Mouse (Mus musculus) stomach, postnatal 0 days (tissue): ENCODE measurements around the gene Ppp1ca. TPM values are rescaled to one million over a fixed set of nuclear protein-coding genes. Genes with fewer than 3 reads are reported as not detected.
A peak's percentile ranks its signal among the peaks of the same experiment; 100 is the strongest.

Experiments
- ATAC-seq: fragments of 200-750 bp; cut with Nextera tagmentation; 2 replicates; pipeline ENCODE4 v1.8.0; 2017; ENCODE audit not compliant: low FRiP score, low TSS enrichment
- DNase-seq: peaks from one replicate; pipeline ENCODE4 v3.0.0-alpha.2; 2016; ENCODE audit warnings: low spot score
- H3K27ac ChIP-seq: fragments of 300-500 bp; sonication (generic); replicated peaks from 2 replicates; pipeline ENCODE4 v1.5.1; 2014; ENCODE audit warnings: mild to moderate bottlenecking, control low read depth
- H3K27me3 ChIP-seq: fragments of 300-500 bp; sonication (generic); 2 replicates; pipeline ENCODE4 v1.6.1; 2014; ENCODE audit warnings: low read length; ENCODE audit not compliant: control insufficient read depth, insufficient read depth
- H3K36me3 ChIP-seq: fragments of 300-500 bp; sonication (generic); 2 replicates; pipeline ENCODE4 v1.6.1; 2014; ENCODE audit warnings: low read length, mixed read lengths; ENCODE audit not compliant: control insufficient read depth, insufficient read depth
- H3K4me1 ChIP-seq: fragments of 300-500 bp; sonication (generic); replicated peaks from 2 replicates; pipeline ENCODE4 v1.6.1; 2014; ENCODE audit warnings: antibody characterized with exemption; ENCODE audit not compliant: control insufficient read depth, insufficient read depth
- H3K4me2 ChIP-seq: fragments of 300-500 bp; sonication (generic); replicated peaks from 2 replicates; pipeline ENCODE4 v1.6.1; 2014; ENCODE audit warnings: low read depth, mild to moderate bottlenecking, control low read depth, moderate library complexity
- H3K4me3 ChIP-seq: fragments of 300-500 bp; sonication (generic); 2 replicates; pipeline ENCODE4 v1.5.1; 2014; ENCODE audit warnings: low read depth, low read length, control low read depth
- H3K9ac ChIP-seq: fragments of 300-500 bp; sonication (generic); 2 replicates; pipeline ENCODE4 v1.6.1; 2014; ENCODE audit warnings: mild to moderate bottlenecking, low read length, control low read depth, mixed read lengths
- H3K9me3 ChIP-seq: fragments of 300-500 bp; sonication (generic); 2 replicates; pipeline ENCODE4 v1.6.1; 2016; ENCODE audit warnings: low read length; ENCODE audit not compliant: control insufficient read depth
- CTCF ChIP-seq: IDR thresholded peaks from 2 replicates; pipeline ENCODE4 v1.5.1; 2016; ENCODE audit warnings: antibody characterized with exemption, low read depth, mild to moderate bottlenecking, moderate library complexity
- EP300 ChIP-seq: optimal IDR thresholded peaks from 2 replicates; pipeline ENCODE3; 2016; ENCODE audit warnings: antibody characterized with exemption
- WGBS: fragments of 180-500 bp; shearing (Covaris S2); extraction: QIAGEN DNeasy Blood & Tissue Kit; methylation state at CpG from one replicate; pipeline ENCODE4 v1.1.7; 2014; 5-methylcytosine and 5-hydroxymethylcytosine counted together
- polyA plus RNA-seq: library from polyadenylated mRNA; unstranded; fragments of >200 nt; fragmentation: Nextera tagmentation; extraction: Ambion mirVana; gene quantifications from 2 replicates; pipeline ENCODE4 v1.2.1, GENCODE M21; 2015

The Ppp1ca gene
- polyA plus RNA-seq, 1 experiment from 2014 or later = 497 TPM

- DNase-seq (no peak), ATAC-seq (no peak)
- H3K27me3 ChIP-seq = no peaks in the 10 kb centered on the region; the same call in 1 of the 2 replicates
- no peaks in the 10 kb centered on the region for H3K36me3 ChIP-seq
- WGBS = 30% methylated on average over 7 of the region's 7 CpGs
- H3K27ac ChIP-seq = peak overlapping the region; percentile 65; the same call in 1 of the 2 replicates
- TF ChIP-seq CTCF = no peak
- no peak for TF ChIP-seq EP300
- peak overlapping the region; percentile 92 for H3K4me2 ChIP-seq
- peak overlapping the region; percentile 54 for H3K4me3 ChIP-seq
- H3K4me1 ChIP-seq = peaks cover 4% of the 10 kb centered on the region
- no peaks in the 10 kb centered on the region for H3K9me3 ChIP-seq
- peak overlapping the region; percentile 70 for H3K9ac ChIP-seq
These were observed 10.3 kb downstream of the Ppp1ca start for GRCm38 (mm10) chr19:4202149-4202548.

- 69% methylated on average over 3 of the region's 3 CpGs for WGBS
- TF ChIP-seq EP300 = no peak
- peak; percentile 17; the same call in 1 of the 2 replicates for TF ChIP-seq CTCF
- Histone ChIP-seq H3K27ac (no peak overlapping the region), H3K4me3 (no peak overlapping the region), H3K27me3 (no peaks in the 10 kb centered on the region; the same call in 1 of the 2 replicates), H3K36me3 (no peaks in the 10 kb centered on the region), H3K9me3 (no peaks in the 10 kb centered on the region), H3K4me2 (no peak overlapping the region), H3K4me1 (peaks cover 4% of the 10 kb centered on the region), H3K9ac (no peak overlapping the region)
- ATAC-seq (no peak), DNase-seq (no peak)
These were observed 11.3 kb downstream of the Ppp1ca start for GRCm38 (mm10) chr19:4203148-4203547.

- WGBS = 64% methylated on average over 13 of the region's 13 CpGs
- Histone ChIP-seq H3K9me3 (no peaks in the 10 kb centered on the region), H3K27me3 (no peaks in the 10 kb centered on the region; the same call in 1 of the 2 replicates), H3K27ac (no peak overlapping the region), H3K4me1 (peaks cover 4% of the 10 kb centered on the region), H3K4me3 (no peak overlapping the region), H3K36me3 (no peaks in the 10 kb centered on the region), H3K9ac (no peak overlapping the region), H3K4me2 (no peak overlapping the region)
- DNase-seq (no peak), ATAC-seq (no peak)
- TF ChIP-seq CTCF = no peak
These were observed 11.9 kb downstream of the Ppp1ca start for GRCm38 (mm10) chr19:4203604-4204326.

- Histone ChIP-seq H3K36me3 (no peaks in the 10 kb centered on the region), H3K4me3 (no peak overlapping the region), H3K4me2 (no peak overlapping the region), H3K4me1 (peaks cover 4% of the 10 kb centered on the region), H3K9ac (no peak overlapping the region), H3K27ac (no peak overlapping the region), H3K27me3 (no peaks in the 10 kb centered on the region; the same call in 1 of the 2 replicates), H3K9me3 (no peaks in the 10 kb centered on the region)
- TF ChIP-seq CTCF (peak; percentile 38), EP300 (no peak)
- DNase-seq = no peak
- ATAC-seq = no peak
- 51% methylated on average over 4 of the region's 4 CpGs for WGBS
These were observed 13.0 kb downstream of the Ppp1ca start for GRCm38 (mm10) chr19:4204889-4205288.

- ATAC-seq = peak; percentile 69; the same call in 1 of the 2 replicates
- Histone ChIP-seq H3K9me3 (no peaks in the 10 kb centered on the region), H3K4me3 (no peak overlapping the region), H3K27ac (no peak overlapping the region), H3K27me3 (no peaks in the 10 kb centered on the region; the same call in 1 of the 2 replicates), H3K9ac (no peak overlapping the region), H3K4me2 (no peak overlapping the region), H3K4me1 (no peaks in the 10 kb centered on the region), H3K36me3 (no peaks in the 10 kb centered on the region)
- WGBS = 0% methylated on average over 2 of the region's 2 CpGs
- peak; percentile 85 for DNase-seq
- TF ChIP-seq CTCF (peak; percentile 99), EP300 (no peak)
These were observed 15.1 kb downstream of the Ppp1ca start for GRCm38 (mm10) chr19:4206971-4207370.

GRCm38 (mm10) chr19:4208563-4208962 is 16.7 kb downstream of the Ppp1ca start:
- Histone ChIP-seq H3K9ac (no peak overlapping the region), H3K4me2 (no peak overlapping the region), H3K4me1 (no peaks in the 10 kb centered on the region; the same call in 1 of the 2 replicates), H3K27me3 (no peaks in the 10 kb centered on the region; the same call in 1 of the 2 replicates), H3K27ac (no peak overlapping the region), H3K36me3 (no peaks in the 10 kb centered on the region), H3K9me3 (no peaks in the 10 kb centered on the region), H3K4me3 (no peak overlapping the region)
- ATAC-seq (0 out of 2 replicates have a peak, but pooled peaks have one; percentile 4), DNase-seq (no peak)
- TF ChIP-seq CTCF (no peak), EP300 (no peak)
- WGBS = 75% methylated on average over 5 of the region's 5 CpGs
